25 mouse cellular contexts compared by ENCODE assay signal in the genomic region with DNA sequence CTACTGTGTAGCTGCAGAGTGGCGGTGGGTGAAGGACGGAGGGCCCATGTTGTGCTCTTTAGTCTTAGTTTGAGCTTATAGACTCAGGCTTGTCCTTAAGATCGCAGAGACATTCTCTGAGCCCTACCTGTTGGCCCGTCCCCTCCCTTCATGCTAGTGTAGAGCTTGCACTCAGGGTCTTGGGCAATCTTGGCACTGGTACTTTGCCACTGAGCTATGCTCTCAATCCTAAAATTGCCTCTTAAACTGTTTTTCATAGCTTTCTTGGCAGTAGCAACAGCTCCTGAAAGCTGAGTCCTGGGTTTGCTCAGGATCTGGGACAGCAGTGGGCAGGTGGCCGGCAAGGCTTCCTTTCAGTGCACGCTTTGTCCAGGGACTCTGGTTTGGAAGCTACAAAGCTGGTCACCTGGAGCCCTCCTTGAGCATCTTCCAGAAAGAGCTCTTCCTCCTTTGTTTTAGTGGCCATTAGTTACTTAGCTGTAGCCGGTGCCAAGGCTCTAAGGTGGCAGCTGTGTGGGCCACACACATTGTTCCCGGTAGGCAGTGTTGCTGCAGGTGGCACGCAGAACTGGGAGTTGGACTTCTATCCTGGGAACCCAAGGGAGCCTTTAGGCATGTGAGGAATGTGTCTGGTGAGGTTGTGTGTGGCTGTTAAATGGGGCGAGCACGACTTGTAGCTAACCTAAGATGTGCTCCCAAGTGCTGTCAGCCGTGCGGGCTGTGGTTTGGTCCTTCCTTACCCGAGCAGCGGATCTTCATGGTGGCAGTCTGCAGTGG. TPM values are rescaled to one million over a fixed set of nuclear protein-coding genes. Genes with fewer than 3 reads are reported as not detected.
DNase-seq lines count a peak whose midpoint lies in the region; ATAC-seq and TF ChIP-seq lines count a peak whose summit lies in the region.
"Had no signal": no experiment of that assay in that cellular context is flagged by ENCODE, and none has a peak within 500 bp of the region (broad histone marks: within the 10 kb centered on the region; RNA-seq: fewer than 3 reads in every experiment).

No protein-coding gene starts in this region.

- intact Hi-C loops in left cerebral cortex, adult 2 months (cut with DNase I) = no loop called here

- no peak for ATAC-seq in liver, embryonic 11.5 days (replicated peaks; ENCODE audit: low FRiP score)
- ATAC-seq: activated CD4-positive, CD25-positive, alpha-beta regulatory T cell, adult 4 months; CD4-positive, CD25-positive, alpha-beta regulatory T cell, adult 4 months; forebrain, embryonic 14.5 days had no signal

- TF ChIP-seq POLR2A in lung, adult 2 months (IDR thresholded peaks at IDR 0.05; ENCODE audit: borderline replicate concordance, extremely low read depth, low read depth, low read length) = no peak

- H3K36me3 ChIP-seq in liver, embryonic 11.5 days (ENCODE audit: control insufficient read depth, insufficient read depth, low read length) = peaks cover 43% of the 10 kb centered on the region

- DNase-seq in adipocyte (ENCODE audit: low spot score) = peak; percentile 50
- peak; percentile 27 for DNase-seq in lung, adult 2 months
- DNase-seq in lung, postnatal 25 days (ENCODE audit: low spot score) = peak; percentile 53
- no peak for DNase-seq in liver, embryonic 11.5 days (ENCODE audit: low spot score)
- no peak for DNase-seq in B cell, adult 2 months
- DNase-seq in left cerebral cortex, adult 2 months (ENCODE audit: extremely low spot score in 1 of 2, low spot score in 2 of 2) = no peak
- DNase-seq: adrenal gland, adult 2 months; adrenal gland, postnatal 25 days; cerebellum, adult 18-20 months; cerebellum, postnatal 10 days; gastrocnemius, postnatal 14 days had no signal

- no peak overlapping the region for H3K4me3 ChIP-seq in lung, adult 2 months (replicated peaks; ENCODE audit: extremely low read depth, low read depth, low read length)
- no peak overlapping the region for H3K4me3 ChIP-seq in liver, embryonic 11.5 days (ENCODE audit: low read depth, low read length)
- H3K4me3 ChIP-seq in left cerebral cortex, adult 2 months = no peak overlapping the region
- H3K4me3 ChIP-seq: embryonic facial prominence, embryonic 10.5 days; erythroblast, embryonic 14.5 days; forebrain, embryonic 10.5 days; heart, embryonic 12.5 days; hindbrain, embryonic 10.5 days had no signal

- no peaks in the 10 kb centered on the region for H3K9me3 ChIP-seq in liver, embryonic 11.5 days (ENCODE audit: control insufficient read depth, low read length)
- H3K9me3 ChIP-seq: embryonic facial prominence, embryonic 10.5 days; forebrain, embryonic 10.5 days; G1E; heart, embryonic 12.5 days; hindbrain, embryonic 10.5 days had no signal

- H3K27me3 ChIP-seq in liver, embryonic 11.5 days (replicated peaks; ENCODE audit: control insufficient read depth, insufficient read depth, low read length) = no peaks in the 10 kb centered on the region
- H3K27me3 ChIP-seq: heart, embryonic 12.5 days had no signal

- no peak overlapping the region for H3K27ac ChIP-seq in liver, embryonic 11.5 days (ENCODE audit: low read depth, low read length)
- no peak overlapping the region for H3K27ac ChIP-seq in left cerebral cortex, adult 2 months
- H3K27ac ChIP-seq: embryonic facial prominence, embryonic 10.5 days; forebrain, embryonic 10.5 days; hindbrain, embryonic 10.5 days; hindbrain, embryonic 14.5 days had no signal

- no peak overlapping the region for H3K9ac ChIP-seq in liver, embryonic 11.5 days (ENCODE audit: low read depth, low read length)
- H3K9ac ChIP-seq: heart, embryonic 12.5 days; hindbrain, embryonic 14.5 days had no signal

- H3K4me1 ChIP-seq in lung, adult 2 months (ENCODE audit: control insufficient read depth, insufficient read depth, low read length) = peaks cover 9% of the 10 kb centered on the region
- no peaks in the 10 kb centered on the region for H3K4me1 ChIP-seq in liver, embryonic 11.5 days (replicated peaks; ENCODE audit: control insufficient read depth, insufficient read depth, low read length)
- H3K4me1 ChIP-seq: embryonic facial prominence, embryonic 10.5 days; heart, embryonic 12.5 days had no signal

- no peak for TF ChIP-seq CTCF in lung, adult 2 months (IDR thresholded peaks at IDR 0.05; ENCODE audit: insufficient read depth, low read length)
- no peak for TF ChIP-seq CTCF in left cerebral cortex, adult 2 months (IDR thresholded peaks at IDR 0.05)

- 73% methylated on average over 15 of the region's 15 CpGs for WGBS in lung, adult 2 months
- WGBS in liver, embryonic 11.5 days = 93% methylated on average over 15 of the region's 15 CpGs

- no peak overlapping the region for H3K4me2 ChIP-seq in liver, embryonic 11.5 days
- H3K4me2 ChIP-seq: heart, embryonic 12.5 days; hindbrain, embryonic 14.5 days had no signal

RNA-seq across cellular contexts. Expression of gene Banp, which starts 52.0 kb away (rescaled TPM):
- 55.2 and 57.8 TPM in 2 replicates for polyA plus RNA-seq in lung, adult 2 months (2012; rRNA removed)
- polyA plus RNA-seq in liver, embryonic 11.5 days (2014; fragmentation: Nextera tagmentation; extraction: Ambion mirVana) = 40.2 and 47.4 TPM in 2 replicates
- 10 to 100 TPM; 31.4 to 62.5 TPM for total RNA-seq in left cerebral cortex, adult 2 months (2021)

RNA-seq across cellular contexts. Expression of gene Car5a, which starts 56.8 kb away (rescaled TPM):
- polyA plus RNA-seq in lung, adult 2 months (2012; rRNA removed) = 0.18 and 0.26 TPM in 2 replicates
- polyA plus RNA-seq in liver, embryonic 11.5 days (2014; fragmentation: Nextera tagmentation; extraction: Ambion mirVana) = 0.55 and 0.66 TPM in 2 replicates
- not detected for total RNA-seq in left cerebral cortex, adult 2 months (2021)
- total RNA-seq: adrenal gland, postnatal 25 days; gastrocnemius, postnatal 14 days; granulocyte monocyte progenitor cell, adult 5-6 weeks; heart, postnatal 25 days had no signal
- polyA plus RNA-seq: CD4-positive, CD25-positive, alpha-beta regulatory T cell, adult 4 months; embryonic facial prominence, embryonic 10.5 days; embryonic facial prominence, embryonic 14.5 days; forebrain, embryonic 10.5 days; heart, embryonic 12.5 days; heart, embryonic 16.5 days; hindbrain, embryonic 14.5 days had no signal

Comparison
In these comparisons a context has a peak if more than half of its experiments do, and no peak if none do; other contexts are left out.
1. DNase-seq: peak in adipocyte (single experiment), lung, adult 2 months (single experiment) and lung, postnatal 25 days (single experiment); none in liver, embryonic 11.5 days (single experiment), B cell, adult 2 months (0 of 2) and left cerebral cortex, adult 2 months (0 of 2).